Mouse (Mus musculus) monocyte, adult 5-6 weeks (primary cell): Measurements from ENCODE around the gene Ezr. TPM values are rescaled to one million over a fixed set of nuclear protein-coding genes. Genes with fewer than 3 reads are reported as not detected.
"Not testable (repeated sequence)": the region's sequence is repeated elsewhere in the genome, so short reads cannot be mapped to it uniquely, and the experiment has no call there.

Experiments
- ATAC-seq: fragments of 153-309, 156-312 bp; replicated peaks from 2 replicates; pipeline ENCODE4 v1.8.0; 2017; ENCODE audit warnings: mild to moderate bottlenecking; ENCODE audit not compliant: low TSS enrichment, insufficient number of reproducible peaks, severe bottlenecking, poor library complexity, low FRiP score
- total RNA-seq: library from RNA; stranded (forward); fragments of 200-1000, 200-491, 200-594 nt; gene quantifications from 3 replicates; pipeline ENCODE4 v1.2.3, GENCODE M21; 2017

The Ezr gene
- total RNA-seq, 1 experiment from 2014 or later, result 389 TPM

DNA sequence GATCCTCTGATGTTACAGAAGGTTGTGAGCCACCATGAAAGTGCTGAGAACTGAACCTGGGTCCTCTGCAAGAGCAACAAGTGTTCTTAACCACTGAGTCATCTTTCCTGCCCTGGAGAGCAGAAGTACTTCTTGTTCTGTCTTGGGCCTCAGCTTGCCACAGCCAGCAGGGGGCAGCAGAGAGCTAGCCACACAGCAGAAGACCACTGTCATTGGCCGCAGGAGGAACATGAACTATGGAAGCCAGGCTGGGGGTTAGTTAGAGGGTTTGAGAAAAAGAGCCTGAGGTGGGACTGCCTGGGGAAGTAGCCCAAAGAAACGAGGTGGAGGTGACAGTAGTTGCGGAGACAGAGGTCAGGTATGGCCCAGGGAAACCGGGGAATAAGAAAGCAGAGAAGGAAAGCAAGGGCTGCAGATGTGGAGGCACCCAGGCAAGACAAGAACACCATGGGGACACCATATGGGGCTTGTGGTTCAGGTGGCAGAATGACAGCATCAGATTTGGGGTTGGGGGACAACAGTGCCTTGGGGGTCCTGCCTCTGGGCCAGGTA lies 85.3 kb downstream of the Ezr start:
- ATAC-seq, result peak; percentile 77

DNA sequence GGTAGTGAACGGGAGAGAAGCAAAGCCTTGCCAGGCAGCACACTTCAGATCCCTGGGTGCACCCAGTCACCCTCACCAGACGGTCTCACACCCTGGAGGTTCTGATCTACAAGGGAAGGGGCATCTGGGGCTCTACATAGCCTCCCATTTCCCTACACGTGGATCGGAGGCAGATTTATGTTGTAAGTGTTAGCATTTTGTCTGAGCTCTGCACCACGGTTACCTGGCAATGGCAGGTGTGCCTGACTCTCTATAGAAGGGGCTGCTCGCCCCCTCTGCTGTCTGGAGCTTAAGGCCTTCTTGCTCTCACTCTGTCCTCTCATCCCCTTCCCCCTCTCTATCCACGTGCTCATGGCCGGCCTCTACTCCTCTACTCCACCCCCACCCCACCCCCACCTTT lies 86.1 kb downstream of the Ezr start:
- ATAC-seq, result not testable (repeated sequence)

DNA sequence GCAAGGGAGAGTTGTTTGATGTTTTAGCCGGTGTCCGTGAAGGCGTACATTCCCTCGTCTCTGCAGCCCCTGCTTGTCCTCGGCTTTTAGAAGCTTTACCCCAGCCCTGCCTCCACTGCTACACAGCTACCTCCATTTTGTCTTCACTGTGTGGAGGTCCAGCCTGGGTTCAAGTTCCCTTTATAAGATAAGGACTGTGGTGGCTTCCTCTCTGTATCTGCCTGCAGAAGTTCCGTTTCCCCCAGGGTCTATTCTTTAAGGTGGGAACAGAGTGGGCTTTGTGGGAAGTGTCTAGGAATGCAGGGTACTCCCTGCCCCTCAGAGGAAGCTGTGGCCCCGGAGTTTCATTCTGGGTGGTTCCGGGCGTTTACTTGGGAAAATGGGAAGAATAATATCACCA lies 86.9 kb downstream of the Ezr start:
- not testable (repeated sequence) for ATAC-seq

DNA sequence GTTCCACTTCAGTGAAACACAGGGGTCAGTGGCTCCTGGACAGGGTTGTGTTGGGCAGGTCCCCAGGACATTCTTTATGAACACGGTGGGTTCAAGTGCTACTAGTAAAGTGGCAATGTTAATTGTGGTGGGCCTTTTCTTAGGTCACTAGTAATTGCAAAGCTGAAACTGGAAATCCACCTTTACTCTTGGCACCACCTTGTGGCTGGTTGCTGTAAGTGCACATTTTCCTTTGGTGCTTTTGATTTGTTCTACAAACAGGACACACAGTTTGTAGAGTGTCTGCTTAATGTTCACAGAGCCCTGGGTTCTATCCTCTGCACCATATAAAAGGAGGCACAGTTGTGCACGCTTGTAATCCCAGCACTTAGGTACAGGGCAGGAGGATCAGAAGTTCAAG lies 91.0 kb downstream of the Ezr start:
- peak; percentile 68 for ATAC-seq

DNA sequence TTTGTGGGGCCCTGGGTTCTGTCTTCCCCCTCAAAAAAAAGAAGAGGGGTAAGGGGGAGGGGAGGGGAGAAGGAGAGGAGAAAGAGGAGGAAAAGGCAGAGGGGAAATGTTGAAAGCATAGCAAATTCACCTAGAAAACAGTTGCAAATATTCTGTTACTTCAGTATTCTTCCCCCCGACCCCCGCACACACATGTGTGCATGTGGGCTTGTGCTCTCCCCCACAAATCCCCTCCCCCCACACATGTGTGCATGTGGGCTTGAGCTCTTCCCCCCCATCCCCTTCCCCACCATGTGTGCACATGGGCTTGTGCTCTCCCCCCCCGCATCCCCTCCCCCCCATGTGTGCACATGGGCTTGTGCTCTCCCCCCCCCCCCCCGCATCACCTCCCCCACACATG lies 93.2 kb downstream of the Ezr start:
- ATAC-seq, result not testable (repeated sequence)

Other genes starting within 250 kb of the Ezr start
- 13.5 to 33.0 TPM (median 22.2 TPM) in 3 replicates for gene Dynlt1c, start 181.1 kb downstream of the Ezr start, total RNA-seq
- 31.2 to 93.9 TPM (median 54.5 TPM) in 3 replicates for gene Dynlt1f, start 126.9 kb downstream of the Ezr start, total RNA-seq
- 92.4 to 237 TPM (median 127 TPM) in 3 replicates for gene Sytl3, start 123.7 kb downstream of the Ezr start, total RNA-seq
- gene Rsph3b, start 165.9 kb upstream of the Ezr start, total RNA-seq, result 18.0 to 27.7 TPM (median 23.5 TPM) in 3 replicates
- gene Tagap1, start 178.4 kb upstream of the Ezr start, total RNA-seq, result 15.4 to 26.5 TPM (median 20.1 TPM) in 3 replicates
- 766 to 836 TPM (median 784 TPM) in 3 replicates for gene Rnaset2b, start 187.8 kb upstream of the Ezr start, total RNA-seq
- gene Gm49721, start 196.1 kb upstream of the Ezr start, total RNA-seq, result 3.1 to 6.7 TPM in 2 of 3 replicates, not detected in the other
- gene Gm1604a, start 242.8 kb upstream of the Ezr start, total RNA-seq, result not detected in 3 replicates